Mouse (Mus musculus) layer of hippocampus, adult 8-10 months (tissue): ENCODE data around the gene Trim30d. TPM values are rescaled to one million over a fixed set of nuclear protein-coding genes. Genes with fewer than 3 reads are reported as not detected.
"Not testable (repeated sequence)": the region's sequence is repeated elsewhere in the genome, so short reads cannot be mapped to it uniquely, and the experiment has no call there.

Experiments
- DNase-seq, 2 experiments: peaks; one replicate each; pipeline ENCODE4 v3.0.0; 2022; ENCODE audit warnings: low spot score in 2 of 2
- total RNA-seq, 4 experiments: library from RNA; stranded (reverse); gene quantifications; 2 replicates each; pipeline ENCODE4 v1.2.4; 2022

Gene Trim30d
- 1 to 10 TPM in 3 of 4 experiments, under 1 TPM in 1; 0.47 to 3.7 (median 1.8) TPM for total RNA-seq

DNA sequence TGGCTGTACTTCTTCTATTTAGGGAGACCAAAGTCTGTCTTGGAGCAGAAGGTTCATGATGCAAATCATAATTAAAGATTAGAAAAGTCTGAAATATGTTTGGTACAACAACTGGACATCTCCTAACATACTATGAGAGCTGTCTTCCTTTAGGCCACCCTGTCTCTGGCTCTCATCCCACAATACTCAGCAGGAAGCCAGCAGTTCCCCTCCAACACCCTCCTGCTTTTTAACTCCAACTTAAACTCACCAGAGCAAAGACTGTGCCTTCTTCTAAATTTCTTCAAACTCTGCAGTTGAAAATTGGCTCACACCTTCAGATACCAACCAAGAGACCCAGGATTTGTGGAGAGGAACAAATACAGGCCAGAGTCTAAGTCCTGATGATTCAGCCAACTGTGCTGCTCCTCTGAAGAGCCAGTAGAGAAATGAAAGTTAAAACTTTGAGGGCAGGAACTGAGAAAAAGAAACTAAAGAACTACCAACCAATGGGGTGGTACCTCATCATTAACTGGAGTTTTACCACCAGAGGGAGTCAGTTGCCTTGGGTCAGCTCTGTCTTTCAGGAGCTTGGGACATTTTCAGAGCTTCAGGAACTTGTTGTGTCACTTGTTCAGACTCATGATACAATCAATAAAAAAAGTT lies at the start of gene Trim30d:
Trim30d (minus strand) TSS at position 429 of the 645 bp plus-strand sequence.
- not testable (repeated sequence) for DNase-seq

DNA sequence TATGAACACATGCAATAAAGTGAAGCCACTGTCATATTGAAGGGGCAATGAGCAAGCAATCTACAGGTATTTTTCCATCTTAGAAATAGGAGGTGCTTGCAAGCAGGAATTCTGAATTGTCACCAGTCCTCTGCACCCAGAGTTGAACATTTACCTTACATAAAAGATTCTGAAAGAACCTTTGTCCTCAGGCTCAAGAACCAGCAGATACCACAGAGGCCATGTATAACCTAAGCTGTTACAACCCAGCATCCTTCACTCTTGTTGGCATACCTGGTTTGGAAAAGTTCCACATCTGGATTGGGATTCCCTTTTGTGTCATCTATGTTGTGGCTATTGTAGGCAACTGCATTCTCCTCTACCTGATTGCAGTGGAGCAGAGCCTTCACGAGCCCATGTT lies 45.1 kb upstream of the Trim30d start:
- no peak for DNase-seq

DNA sequence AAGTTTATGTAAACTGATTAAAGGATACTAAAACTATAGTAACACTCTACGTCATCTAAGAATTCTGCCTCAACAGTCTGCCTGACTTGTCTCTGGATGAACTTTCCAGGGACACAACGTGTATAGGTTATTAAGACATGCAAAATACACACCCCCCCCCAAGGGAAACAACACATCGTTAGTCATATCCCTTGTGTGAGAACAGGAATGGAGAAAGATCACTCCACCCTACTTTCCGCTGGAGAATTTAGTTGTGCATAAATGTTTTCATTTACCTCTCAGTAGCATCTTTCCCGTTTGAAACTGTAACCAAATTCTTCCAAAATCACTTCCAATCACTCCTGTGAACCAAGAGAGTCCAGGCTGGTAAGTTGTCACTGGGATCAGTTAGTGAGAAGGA lies 42.2 kb upstream of the Trim30d start, which contains the start of gene Olfr651:
Olfr651 (plus strand) TSS at position 301 of the 400 bp plus-strand sequence.
- no peak for DNase-seq

DNA sequence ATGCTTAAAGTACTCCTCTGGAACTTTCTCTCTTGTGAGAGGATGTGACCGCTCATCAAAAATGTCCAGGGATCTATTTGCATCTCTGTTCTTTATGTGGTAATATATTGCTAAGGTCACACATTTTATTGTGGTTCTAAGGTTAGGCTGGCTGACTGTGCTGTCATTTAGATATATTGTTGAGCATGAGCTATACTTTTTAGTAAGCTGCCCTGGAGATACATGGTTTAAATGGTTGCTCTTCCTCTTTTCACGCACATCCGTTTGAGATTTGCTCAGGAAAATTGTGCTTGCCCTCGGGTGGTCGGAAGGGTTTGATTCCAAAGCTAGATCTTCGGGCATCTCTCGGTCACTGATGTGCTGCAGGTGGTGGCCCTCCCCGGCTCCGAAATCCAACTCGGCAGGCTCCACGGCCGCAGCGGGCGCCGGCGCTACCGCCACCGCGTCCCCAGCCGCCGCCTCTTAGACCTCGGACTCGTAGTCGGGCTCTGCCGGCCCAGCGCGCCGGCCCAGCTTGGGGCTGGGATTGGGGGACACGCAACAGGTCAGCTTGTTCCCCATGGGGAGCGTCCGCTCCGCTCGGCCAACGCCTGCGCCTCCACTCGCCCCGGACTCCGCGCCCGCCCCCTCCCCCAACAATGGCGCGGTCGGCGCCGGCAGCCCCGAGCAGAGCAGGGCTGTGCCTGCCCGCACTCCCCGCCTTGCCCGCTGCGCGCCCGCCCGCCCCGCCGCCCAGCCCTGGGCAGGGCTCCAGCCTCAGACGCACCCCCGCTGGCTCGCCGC lies 5.9 kb downstream of the Trim30d start:
- DNase-seq = no peak

DNA sequence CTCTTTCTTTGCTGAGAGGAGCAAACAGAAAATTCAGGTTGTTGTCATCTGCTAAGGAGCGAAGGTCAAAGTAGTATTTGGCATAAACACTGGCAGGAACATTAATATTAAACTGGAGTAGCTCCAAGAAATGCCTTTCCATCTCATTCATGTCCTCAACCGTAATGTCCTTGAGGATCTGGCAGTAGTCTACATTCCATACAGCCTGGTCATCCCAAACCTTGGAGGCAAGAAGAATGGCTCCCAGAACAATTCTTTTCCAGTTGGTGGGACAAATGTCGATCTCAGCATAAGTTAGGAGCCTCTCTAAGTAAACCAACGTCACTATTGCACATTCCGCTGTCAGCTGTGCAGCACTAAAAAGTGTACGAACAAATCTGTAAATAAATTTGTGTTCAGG lies 6.5 kb downstream of the Trim30d start:
- not testable (repeated sequence) for DNase-seq

DNA sequence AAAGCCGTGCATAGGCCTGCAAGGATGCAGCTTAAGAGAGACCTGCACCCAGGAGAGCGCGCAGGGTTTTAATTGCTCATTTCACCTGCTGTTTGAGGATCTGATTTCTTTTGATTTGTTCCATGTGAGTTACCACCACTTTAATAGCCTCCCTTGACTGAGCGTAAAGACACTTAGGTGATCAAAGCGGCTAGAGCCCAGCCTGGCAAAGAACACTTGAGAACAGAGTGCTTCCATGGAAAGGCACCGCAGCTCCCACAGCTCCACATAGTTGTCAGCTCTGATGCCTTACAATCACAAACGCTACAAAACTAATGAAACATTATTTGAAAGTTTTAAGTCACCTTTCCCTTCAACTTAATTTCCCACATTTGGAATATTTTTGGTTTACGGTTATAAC lies 8.2 kb downstream of the Trim30d start:
- DNase-seq = not testable (repeated sequence)

DNA sequence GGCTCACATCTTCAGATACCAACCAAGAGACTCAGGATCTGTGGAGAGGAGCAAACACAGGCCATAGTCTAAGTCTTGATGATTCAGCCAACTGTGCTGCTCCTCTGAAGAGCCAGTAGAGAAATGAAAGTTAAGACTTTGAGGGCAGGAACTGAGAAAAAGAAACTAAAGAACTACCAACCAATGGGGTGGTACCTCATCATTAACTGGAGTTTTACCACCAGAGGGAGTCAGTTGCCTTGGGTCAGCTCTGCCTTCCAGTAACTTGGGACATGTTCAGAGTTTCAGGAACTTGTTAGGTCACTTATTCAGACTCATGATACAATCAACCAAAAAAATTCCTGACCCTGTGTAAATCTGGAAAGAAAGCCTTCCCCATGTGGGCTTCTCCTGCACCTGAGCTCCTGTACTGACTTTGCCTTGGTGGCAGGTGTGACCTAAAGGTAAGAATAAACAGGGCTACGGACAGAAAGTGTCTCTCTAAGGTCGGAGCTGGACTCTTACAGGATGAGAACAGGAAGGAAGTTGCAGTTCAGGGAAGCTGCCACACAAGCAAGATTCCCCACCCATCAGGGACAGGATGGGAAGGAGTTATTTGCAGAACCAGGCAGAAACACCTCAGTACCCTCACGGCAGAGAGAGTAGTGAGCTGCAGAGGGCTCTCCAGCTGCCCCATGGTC lies 42.4 kb downstream of the Trim30d start, which contains the start of gene Trim30a:
Trim30a (minus strand) TSS at position 129 of the 680 bp plus-strand sequence.
- DNase-seq = no peak

DNA sequence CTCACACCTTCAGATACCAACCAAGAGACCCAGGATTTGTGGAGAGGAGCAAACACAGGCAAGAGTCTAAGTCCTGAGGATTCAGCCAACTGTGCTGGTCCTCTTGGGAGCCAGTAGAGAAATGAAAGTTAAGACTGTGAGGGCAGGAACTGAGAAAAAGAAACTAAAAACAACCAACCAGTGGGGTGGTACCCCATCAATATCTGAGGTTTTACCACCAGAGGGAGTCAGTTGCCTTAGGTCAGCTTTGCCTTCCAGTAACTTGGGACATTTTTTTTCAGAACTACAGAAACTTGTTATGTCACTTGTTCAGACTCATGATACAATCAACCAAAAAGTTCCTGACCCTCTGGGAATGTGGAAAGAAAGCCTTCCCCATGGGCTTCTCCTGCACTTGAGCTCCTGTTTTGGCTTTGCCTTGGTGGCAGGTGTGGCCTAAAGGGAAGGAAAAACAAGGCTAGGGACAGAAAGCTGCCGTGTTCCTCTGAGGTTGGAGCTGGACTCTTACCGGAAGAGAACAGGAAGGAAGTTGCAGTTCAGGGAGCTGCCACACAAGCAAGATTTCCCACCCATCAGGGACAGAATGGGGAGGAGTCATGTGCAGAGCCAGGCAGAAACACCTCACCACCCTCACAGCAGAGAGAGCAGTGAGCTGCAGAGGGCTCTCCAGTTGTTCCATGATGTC lies 61.5 kb downstream of the Trim30d start:
- no peak for DNase-seq

Other genes starting within 250 kb of the Trim30d start
- 1 to 10 TPM in 2 of 4 experiments, under 1 TPM in 2; 0.47 to 1.7 (median 1.2) TPM for gene Trim5, start 219.8 kb downstream of the Trim30d start, total RNA-seq
- 1 to 10 TPM; 2.6 to 5.4 (median 4.4) TPM for gene Trim12a, start 192.4 kb downstream of the Trim30d start, total RNA-seq
- under 1 TPM in 2 of 4 experiments, not detected in 2; 0.29 to 0.34 TPM for gene Trim34b, start 178.4 kb downstream of the Trim30d start, total RNA-seq
- gene Trim12c, start 154.5 kb downstream of the Trim30d start, total RNA-seq = 1 to 10 TPM; 1.5 to 3.4 (median 2.4) TPM
- under 1 TPM in 3 of 4 experiments, not detected in 1; 0.18 to 0.33 (median 0.25) TPM for gene Trim30b, start 138.0 kb downstream of the Trim30d start, total RNA-seq
- under 1 TPM in 1 of 4 experiments, not detected in 3; 0.22 TPM for gene Trim30c, start 107.0 kb downstream of the Trim30d start, total RNA-seq
- gene Trim30a, start 42.7 kb downstream of the Trim30d start, total RNA-seq = 1 to 10 TPM in 2 of 4 experiments, under 1 TPM in 2; 0.51 to 6.2 (median 3.0) TPM
- gene Olfr651, start 42.3 kb upstream of the Trim30d start, total RNA-seq = not detected
- gene Olfr652, start 53.1 kb upstream of the Trim30d start, total RNA-seq = not detected
- not detected for gene Olfr653, start 69.5 kb upstream of the Trim30d start, total RNA-seq
- not detected for gene Olfr654, start 79.2 kb upstream of the Trim30d start, total RNA-seq
- not detected for gene Olfr655, start 93.9 kb upstream of the Trim30d start, total RNA-seq
- not detected for gene Olfr656, start 106.1 kb upstream of the Trim30d start, total RNA-seq
- gene Olfr657, start 116.9 kb upstream of the Trim30d start, total RNA-seq = not detected
- not detected for gene Olfr658, start 139.5 kb upstream of the Trim30d start, total RNA-seq
- gene Olfr659, start 158.9 kb upstream of the Trim30d start, total RNA-seq = not detected
- gene Olfr661, start 178.7 kb upstream of the Trim30d start, total RNA-seq = not detected